Mouse (Mus musculus) megakaryocyte, adult 5-6 weeks (primary cell): ENCODE results near the gene Ice1. TPM values are rescaled to one million over a fixed set of nuclear protein-coding genes. Genes with fewer than 3 reads are reported as not detected.

Source experiments
- ATAC-seq: 2 replicates; pipeline ENCODE4 v1.8.0; 2016; ENCODE audit warnings: mild to moderate bottlenecking, inconsistent platforms; ENCODE audit not compliant: poor library complexity, severe bottlenecking
- total RNA-seq, 2 experiments: library from RNA; stranded (forward) in 1 of 2; stranded (reverse) in 1 of 2; fragments of 153-499, 151-499 nt in 1 of 2; fragments of 221-1000, 200-1000 nt in 1 of 2; gene quantifications; 2 replicates each; pipeline versions ENCODE4 v1.2.3 to v1.2.4; 2015 to 2017

Ice1 gene
- total RNA-seq (2015) (25.7 and 28.7 TPM in 2 replicates), total RNA-seq (2017) (22.5 and 25.2 TPM in 2 replicates)

GRCm38 (mm10) chr13:70637282-70637661 is at the start of gene Ice1:
Gene Ice1 (minus strand): TSS chr13:70637634.
- no peak for ATAC-seq

- no peak for ATAC-seq
These were observed 48.4 kb upstream of the Ice1 start for GRCm38 (mm10) chr13:70685825-70686224.

- no peak for ATAC-seq
These were observed 47.7 kb upstream of the Ice1 start for GRCm38 (mm10) chr13:70684976-70685609.

- no peak for ATAC-seq
These were observed 44.2 kb upstream of the Ice1 start for GRCm38 (mm10) chr13:70681411-70682183.

- ATAC-seq = no peak
These were observed 42.9 kb upstream of the Ice1 start for GRCm38 (mm10) chr13:70680316-70680715.

GRCm38 (mm10) chr13:70677689-70678088 is 40.3 kb upstream of the Ice1 start:
- ATAC-seq = no peak

- ATAC-seq = no peak
These were observed 39.1 kb upstream of the Ice1 start for GRCm38 (mm10) chr13:70676243-70677183.

GRCm38 (mm10) chr13:70674998-70675397 is 37.6 kb upstream of the Ice1 start:
- no peak for ATAC-seq

- ATAC-seq = no peak
These were observed 32.6 kb upstream of the Ice1 start for GRCm38 (mm10) chr13:70670080-70670479.

- peak; percentile 99 for ATAC-seq
These were observed 22.3 kb upstream of the Ice1 start for GRCm38 (mm10) chr13:70659715-70660114.

GRCm38 (mm10) chr13:70656741-70657140 is 19.3 kb upstream of the Ice1 start:
- ATAC-seq = no peak

GRCm38 (mm10) chr13:70656329-70656728 is 18.9 kb upstream of the Ice1 start:
- ATAC-seq = no peak

- no peak for ATAC-seq
These were observed 18.1 kb upstream of the Ice1 start for GRCm38 (mm10) chr13:70655570-70655969.

- no peak for ATAC-seq
These were observed 16.8 kb upstream of the Ice1 start for GRCm38 (mm10) chr13:70654091-70654770.

- ATAC-seq = no peak
These were observed 16.0 kb upstream of the Ice1 start for GRCm38 (mm10) chr13:70653457-70653856.

- peak; percentile 60 for ATAC-seq
These were observed 12.6 kb upstream of the Ice1 start for GRCm38 (mm10) chr13:70650011-70650436.

- no peak for ATAC-seq
These were observed 8.6 kb upstream of the Ice1 start for GRCm38 (mm10) chr13:70645968-70646505.

GRCm38 (mm10) chr13:70644083-70644462 is 6.6 kb upstream of the Ice1 start:
- no peak for ATAC-seq

GRCm38 (mm10) chr13:70643408-70644082 is 6.1 kb upstream of the Ice1 start:
- peak; percentile 68 for ATAC-seq

GRCm38 (mm10) chr13:70641941-70642340 is 4.5 kb upstream of the Ice1 start:
- ATAC-seq = no peak
